9 mouse cellular contexts compared by ENCODE assay signal in genomic region chr16:36469955-36470478, GRCm38 (mm10). TPM values are rescaled to one million over a fixed set of nuclear protein-coding genes. Genes with fewer than 3 reads are reported as not detected.
A peak's percentile ranks its signal among the peaks of the same experiment; 100 is the strongest.
DNase-seq lines count a peak whose midpoint lies in the region; ATAC-seq lines count a peak whose summit lies in the region.
"Had no signal": no experiment of that assay in that cellular context is flagged by ENCODE, and none has a peak within 500 bp of the region (broad histone marks: within the 10 kb centered on the region; RNA-seq: fewer than 3 reads in every experiment).

No protein-coding gene starts in this region.

- no peak overlapping the region for H3K27ac ChIP-seq in heart, embryonic 10.5 days

- H3K4me3 ChIP-seq in heart, embryonic 10.5 days, result no peak overlapping the region

- intact Hi-C loops in heart, postnatal 10 days (cut with DNase I), result loop anchor here (5.0 kb wide), 1 partner anchor 252 kb away; no protein-coding TSS in a partner anchor

- no peaks in the 10 kb centered on the region for H3K27me3 ChIP-seq in heart, embryonic 10.5 days (ENCODE audit: insufficient read depth, poor library complexity, severe bottlenecking)

- H3K36me3 ChIP-seq in heart, embryonic 10.5 days, result no peaks in the 10 kb centered on the region

- 6% methylated on average over 2 of the region's 2 CpGs for WGBS in heart, embryonic 10.5 days

- no peaks in the 10 kb centered on the region for H3K9me3 ChIP-seq in heart, embryonic 10.5 days

- ATAC-seq in erythroblast, adult 5-6 weeks (replicated peaks; ENCODE audit: low FRiP score, poor library complexity, severe bottlenecking), result no peak

- peak; percentile 9 to 30 for DNase-seq in heart, postnatal 10 days
- DNase-seq in heart, embryonic 10.5 days (ENCODE audit: low spot score), result no peak
- DNase-seq in thymus, postnatal 4 days, result peak; percentile 47
- no peak for DNase-seq in thymus, adult 18-20 months
- DNase-seq in embryo, embryonic 10 days (ENCODE audit: low spot score), result peak; percentile 59
- peak; percentile 24 for DNase-seq in testis, postnatal 14 days (ENCODE audit: low spot score)
- no peak for DNase-seq in layer of hippocampus, adult 11-12 months (ENCODE audit: low spot score)

- H3K4me1 ChIP-seq in heart, embryonic 10.5 days, result peaks cover 3% of the 10 kb centered on the region; the same call in 1 of the 2 replicates

RNA-seq across cellular contexts. Expression of gene Stfa3, which starts 14.8 kb away (rescaled TPM):
- 1 to 10 TPM in 1 of 2 experiments, not detected in 1; 1.0 TPM for total RNA-seq in heart, postnatal 10 days (2021)
- polyA plus RNA-seq in heart, embryonic 10.5 days (2016; fragmentation: Nextera tagmentation; extraction: Ambion mirVana), result not detected in 2 replicates
- total RNA-seq in erythroblast, adult 5-6 weeks (2015; ENCODE audit: low replicate concordance), result 3.1 TPM in 1 of 2 replicates, not detected in the other
- total RNA-seq in erythroblast, adult 5-6 weeks (2017; ENCODE audit: low replicate concordance), result 9.5 TPM in 1 of 2 replicates, not detected in the other
- polyA plus RNA-seq: neural tube, embryonic 14.5 days had no signal

Comparison
In these comparisons a context has a peak if more than half of its experiments do, and no peak if none do; other contexts are left out.
1. DNase-seq: peak in heart, postnatal 10 days (2 of 2), thymus, postnatal 4 days (single experiment), embryo, embryonic 10 days (single experiment) and testis, postnatal 14 days (single experiment); none in heart, embryonic 10.5 days (single experiment), thymus, adult 18-20 months (0 of 2) and layer of hippocampus, adult 11-12 months (single experiment).